Mouse (Mus musculus) spleen, adult 2 months (tissue): ENCODE data around the gene Rtp4.

ENCODE experiments used
- CTCF ChIP-seq: fragments of 200-500 bp; IDR thresholded peaks from 2 replicates; pipeline ENCODE4 v1.5.1; 2011; ENCODE audit warnings: mild to moderate bottlenecking, inconsistent platforms; ENCODE audit not compliant: insufficient read depth, insufficient read length, insufficient replicate concordance; ENCODE audit errors: extremely low read depth
- POLR2A ChIP-seq: fragments of 200-500 bp; IDR thresholded peaks from 2 replicates; pipeline ENCODE4 v1.6.1; 2011; ENCODE audit warnings: low read depth, low read length, inconsistent platforms

- TF ChIP-seq POLR2A: no peak
- no peak for TF ChIP-seq CTCF
These were observed 48.0 kb upstream of the Rtp4 start for GRCm38 (mm10) chr16:23472046-23472445.
